Mouse (Mus musculus): Measurements from ENCODE around the gene Cfap69. TPM values are rescaled to one million over a fixed set of nuclear protein-coding genes. Genes with fewer than 3 reads are reported as not detected.

Gene Cfap69
- total and polyA plus RNA-seq, 2 experiments from 2014 or later = 9.0 to 9.3 TPM

- Histone ChIP-seq H3K4me2 (ENCODE audit: low read depth, low read length, poor library complexity, severe bottlenecking) (no peak overlapping the region), H3K9me3 (ENCODE audit: low read length) (no peaks in the 10 kb centered on the region), H3K27me3 (ENCODE audit: insufficient read depth, low read length) (no peaks in the 10 kb centered on the region), H3K36me3 (ENCODE audit: insufficient read depth, low read length) (no peaks in the 10 kb centered on the region), H3K4me1 (ENCODE audit: insufficient read depth, low read length) (no peaks in the 10 kb centered on the region), H3K27ac (ENCODE audit: low read depth, low read length) (no peak overlapping the region), H3K4me3 (ENCODE audit: low read depth, low read length) (no peak overlapping the region), H3K9ac (replicated peaks; ENCODE audit: low read length, poor library complexity, severe bottlenecking) (no peak overlapping the region)
- TF ChIP-seq CTCF (IDR thresholded peaks at IDR 0.05) = peak; percentile 73
- no peak for ATAC-seq (ENCODE audit: low FRiP score)
- DNase-seq (ENCODE audit: low spot score) = peak; percentile 72
- 2% methylated on average over 1 of the region's 1 CpGs for WGBS
Measured at GRCm38 (mm10) chr5:5646173-5646572, 17.9 kb downstream of the Cfap69 start.

- Histone ChIP-seq H3K9me3 (ENCODE audit: low read length) (no peaks in the 10 kb centered on the region), H3K27ac (ENCODE audit: low read depth, low read length) (no peak overlapping the region), H3K4me2 (ENCODE audit: low read depth, low read length, poor library complexity, severe bottlenecking) (no peak overlapping the region), H3K4me3 (ENCODE audit: low read depth, low read length) (no peak overlapping the region), H3K9ac (replicated peaks; ENCODE audit: low read length, poor library complexity, severe bottlenecking) (no peak overlapping the region), H3K27me3 (ENCODE audit: insufficient read depth, low read length) (no peaks in the 10 kb centered on the region), H3K36me3 (ENCODE audit: insufficient read depth, low read length) (no peaks in the 10 kb centered on the region), H3K4me1 (ENCODE audit: insufficient read depth, low read length) (no peaks in the 10 kb centered on the region)
- ATAC-seq (ENCODE audit: low FRiP score) (no peak), DNase-seq (ENCODE audit: low spot score) (no peak)
- TF ChIP-seq CTCF (IDR thresholded peaks at IDR 0.05) = no peak
- WGBS = 55% methylated on average over 2 of the region's 2 CpGs
Measured at GRCm38 (mm10) chr5:5638496-5638895, 25.5 kb downstream of the Cfap69 start.

GRCm38 (mm10) chr5:5625491-5625890, 38.5 kb downstream of the Cfap69 start:
- no peak for ATAC-seq (ENCODE audit: low FRiP score)
- H3K27me3 ChIP-seq (ENCODE audit: insufficient read depth, low read length) = no peaks in the 10 kb centered on the region
- no peak overlapping the region for H3K27ac ChIP-seq (ENCODE audit: low read depth, low read length)
- TF ChIP-seq CTCF (IDR thresholded peaks at IDR 0.05) = no peak
- H3K36me3 ChIP-seq (ENCODE audit: insufficient read depth, low read length) = no peaks in the 10 kb centered on the region
- WGBS = 74% methylated on average over 3 of the region's 3 CpGs
- H3K9ac ChIP-seq (replicated peaks; ENCODE audit: low read length, poor library complexity, severe bottlenecking) = no peak overlapping the region
- H3K4me1 ChIP-seq (ENCODE audit: insufficient read depth, low read length) = no peaks in the 10 kb centered on the region
- no peaks in the 10 kb centered on the region for H3K9me3 ChIP-seq (ENCODE audit: low read length)
- DNase-seq (ENCODE audit: low spot score) = no peak
- no peak overlapping the region for H3K4me3 ChIP-seq (ENCODE audit: low read depth, low read length)
- no peak overlapping the region for H3K4me2 ChIP-seq (ENCODE audit: low read depth, low read length, poor library complexity, severe bottlenecking)

GRCm38 (mm10) chr5:5618329-5618728, 45.7 kb downstream of the Cfap69 start:
- Histone ChIP-seq H3K4me1 (ENCODE audit: insufficient read depth, low read length) (no peaks in the 10 kb centered on the region), H3K27ac (ENCODE audit: low read depth, low read length) (no peak overlapping the region), H3K27me3 (ENCODE audit: insufficient read depth, low read length) (no peaks in the 10 kb centered on the region), H3K4me2 (ENCODE audit: low read depth, low read length, poor library complexity, severe bottlenecking) (no peak overlapping the region), H3K36me3 (ENCODE audit: insufficient read depth, low read length) (no peaks in the 10 kb centered on the region), H3K4me3 (ENCODE audit: low read depth, low read length) (no peak overlapping the region), H3K9me3 (ENCODE audit: low read length) (no peaks in the 10 kb centered on the region), H3K9ac (replicated peaks; ENCODE audit: low read length, poor library complexity, severe bottlenecking) (no peak overlapping the region)
- DNase-seq (ENCODE audit: low spot score) = no peak
- TF ChIP-seq CTCF (IDR thresholded peaks at IDR 0.05) = no peak
- 67% methylated on average over 4 of the region's 4 CpGs for WGBS
- ATAC-seq (ENCODE audit: low FRiP score) = no peak

GRCm38 (mm10) chr5:5610540-5610939, 53.5 kb downstream of the Cfap69 start:
- Histone ChIP-seq H3K9me3 (ENCODE audit: low read length) (no peaks in the 10 kb centered on the region), H3K4me3 (ENCODE audit: low read depth, low read length) (no peak overlapping the region), H3K9ac (replicated peaks; ENCODE audit: low read length, poor library complexity, severe bottlenecking) (no peak overlapping the region), H3K36me3 (ENCODE audit: insufficient read depth, low read length) (0 out of 2 replicates have a peak, but pooled peaks cover 3% of the 10 kb centered on the region), H3K4me2 (ENCODE audit: low read depth, low read length, poor library complexity, severe bottlenecking) (no peak overlapping the region), H3K27me3 (ENCODE audit: insufficient read depth, low read length) (no peaks in the 10 kb centered on the region), H3K4me1 (ENCODE audit: insufficient read depth, low read length) (no peaks in the 10 kb centered on the region), H3K27ac (ENCODE audit: low read depth, low read length) (no peak overlapping the region)
- no peak for TF ChIP-seq CTCF (IDR thresholded peaks at IDR 0.05)
- ATAC-seq (ENCODE audit: low FRiP score) (no peak), DNase-seq (ENCODE audit: low spot score) (no peak)
- 59% methylated on average over 3 of the region's 3 CpGs for WGBS

GRCm38 (mm10) chr5:5587686-5588085, 76.4 kb downstream of the Cfap69 start:
- 85% methylated on average over 3 of the region's 3 CpGs for WGBS
- H3K4me3 ChIP-seq (ENCODE audit: low read depth, low read length) = no peak overlapping the region
- H3K4me2 ChIP-seq (ENCODE audit: low read depth, low read length, poor library complexity, severe bottlenecking) = no peak overlapping the region
- TF ChIP-seq CTCF (IDR thresholded peaks at IDR 0.05) = no peak
- H3K27ac ChIP-seq (ENCODE audit: low read depth, low read length) = no peak overlapping the region
- ATAC-seq (ENCODE audit: low FRiP score) = no peak
- no peaks in the 10 kb centered on the region for H3K27me3 ChIP-seq (ENCODE audit: insufficient read depth, low read length)
- H3K9ac ChIP-seq (replicated peaks; ENCODE audit: low read length, poor library complexity, severe bottlenecking) = no peak overlapping the region
- H3K4me1 ChIP-seq (ENCODE audit: insufficient read depth, low read length) = no peaks in the 10 kb centered on the region
- no peaks in the 10 kb centered on the region; the same call in 1 of the 2 replicates for H3K36me3 ChIP-seq (ENCODE audit: insufficient read depth, low read length)
- no peak for DNase-seq (ENCODE audit: low spot score)
- H3K9me3 ChIP-seq (ENCODE audit: low read length) = no peaks in the 10 kb centered on the region
